Mouse (Mus musculus) urinary bladder, postnatal 25 days (tissue): Measurements from ENCODE around the gene Mybpc1.
A peak's percentile ranks its signal among the peaks of the same experiment; 100 is the strongest.
"Not testable (repeated sequence)": the region's sequence is repeated elsewhere in the genome, so short reads cannot be mapped to it uniquely, and the experiment has no call there.

Experiments used
- DNase-seq: peaks from one replicate; pipeline ENCODE4 v3.0.0; 2022; ENCODE audit warnings: low spot score

The Mybpc1 gene

DNA sequence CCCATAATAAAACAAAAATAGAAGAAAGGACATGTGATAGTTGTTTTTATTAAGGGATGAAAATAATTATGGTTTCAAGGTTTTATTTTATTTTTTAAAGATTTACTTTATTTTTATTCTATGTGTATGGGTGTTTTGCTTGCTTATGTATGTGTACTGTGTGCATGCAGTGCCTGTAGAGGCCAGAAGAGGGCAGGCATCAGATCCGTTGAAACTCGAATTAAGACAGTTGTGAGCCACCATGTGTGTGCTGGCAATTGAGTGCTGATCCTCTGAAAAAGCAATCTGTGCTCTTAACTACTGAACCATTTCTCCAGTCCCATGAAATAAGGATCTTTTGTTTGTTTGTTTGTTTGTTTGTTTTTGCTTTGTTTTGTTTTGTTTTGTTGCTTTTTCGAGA lies 54.7 kb downstream of the Mybpc1 start:
- no peak for DNase-seq

DNA sequence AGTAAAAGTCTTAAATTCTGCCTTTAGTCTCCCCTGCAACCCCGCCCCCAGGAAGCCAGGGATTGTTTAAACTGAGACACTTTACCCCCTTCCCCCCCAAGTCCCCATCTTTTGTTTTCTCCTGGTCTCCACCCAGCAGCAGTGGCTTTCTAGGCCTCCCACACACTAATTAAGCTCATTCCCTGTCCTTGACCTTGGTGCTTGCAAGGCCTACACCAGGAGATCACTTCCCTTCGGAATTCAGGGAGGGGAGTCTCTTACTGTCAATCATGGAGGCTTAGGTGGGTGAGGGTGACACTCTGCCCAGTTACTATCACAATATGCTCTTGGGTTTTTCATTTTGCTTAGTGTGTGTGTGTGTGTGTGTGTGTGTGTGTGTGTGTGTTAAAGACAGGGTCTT lies 57.3 kb downstream of the Mybpc1 start:
- DNase-seq = no peak

DNA sequence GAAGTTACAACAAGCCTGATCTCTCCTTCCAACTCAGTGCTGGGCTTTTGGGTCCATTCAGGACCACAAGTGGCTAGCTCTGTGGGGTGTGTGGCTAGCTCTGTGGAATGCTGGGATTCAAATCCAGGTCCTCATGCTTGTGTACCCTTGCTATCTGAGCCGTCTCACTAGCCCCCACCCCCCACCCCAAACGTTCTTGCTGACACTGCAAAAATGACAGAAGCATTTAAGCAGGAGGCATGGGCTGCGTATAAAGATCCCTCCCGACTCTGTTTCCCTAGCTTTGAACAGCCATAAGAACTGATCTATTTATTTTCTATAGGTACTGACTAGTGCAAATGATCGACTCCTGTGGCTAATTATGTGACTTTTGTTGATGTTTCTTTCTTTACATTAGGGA lies 74.3 kb downstream of the Mybpc1 start:
- no peak for DNase-seq

DNA sequence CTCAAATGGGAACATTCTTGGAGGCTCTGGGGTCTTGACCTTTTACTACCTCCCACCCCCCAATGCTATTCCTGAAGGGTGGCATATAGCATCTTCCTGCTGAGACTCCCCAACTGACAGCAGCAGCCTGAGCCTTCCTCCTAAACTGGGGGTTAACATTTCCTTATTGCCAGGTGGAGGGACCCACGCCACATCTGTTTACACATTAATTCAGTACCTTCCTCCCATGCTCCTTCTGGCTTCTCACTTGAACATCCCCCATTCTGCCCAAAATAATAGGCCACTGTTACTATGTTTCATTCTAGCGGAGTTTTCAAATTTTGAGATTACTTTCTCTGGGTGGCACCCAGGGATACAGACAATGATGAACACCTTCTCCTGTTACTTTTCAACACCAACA lies 80.9 kb downstream of the Mybpc1 start:
- no peak for DNase-seq

DNA sequence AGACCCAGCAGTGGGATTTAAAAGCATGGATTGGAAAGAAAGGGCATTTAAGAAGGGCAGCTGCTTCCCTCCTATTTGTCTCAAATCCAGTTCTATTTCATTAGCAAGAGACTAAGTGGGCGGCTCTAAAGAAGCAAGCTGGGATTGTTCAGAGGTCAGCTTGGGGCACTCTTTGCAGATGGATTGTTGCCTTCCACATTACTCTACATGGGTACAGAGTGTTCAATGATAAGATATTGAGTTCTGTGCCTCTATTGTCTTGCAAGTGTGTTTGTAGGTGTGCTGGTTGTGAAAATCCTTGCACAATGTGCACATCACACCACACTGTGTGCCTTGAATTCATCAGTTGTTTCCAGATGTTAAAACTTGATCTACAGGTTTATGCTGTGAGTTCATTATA lies 81.7 kb downstream of the Mybpc1 start:
- no peak for DNase-seq

DNA sequence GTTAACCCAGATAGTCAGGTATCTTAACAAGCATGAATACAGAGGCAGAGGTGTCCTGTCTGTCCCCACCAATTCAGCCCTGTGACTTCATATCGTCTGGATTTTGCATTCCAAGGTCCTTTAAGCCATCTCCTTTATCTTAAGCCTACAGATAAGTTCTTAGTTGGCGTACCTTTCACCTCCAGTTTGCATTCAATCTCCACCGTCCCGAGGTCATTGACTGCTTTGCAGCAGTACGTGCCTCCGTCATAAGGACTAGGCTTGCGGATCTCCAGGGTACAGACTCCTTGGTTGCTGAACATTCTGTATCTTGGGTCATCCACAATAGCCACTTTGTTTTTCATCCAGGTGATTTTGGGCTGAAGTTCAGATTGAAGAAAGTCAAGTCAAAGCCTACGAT lies 82.2 kb downstream of the Mybpc1 start:
- no peak for DNase-seq

DNA sequence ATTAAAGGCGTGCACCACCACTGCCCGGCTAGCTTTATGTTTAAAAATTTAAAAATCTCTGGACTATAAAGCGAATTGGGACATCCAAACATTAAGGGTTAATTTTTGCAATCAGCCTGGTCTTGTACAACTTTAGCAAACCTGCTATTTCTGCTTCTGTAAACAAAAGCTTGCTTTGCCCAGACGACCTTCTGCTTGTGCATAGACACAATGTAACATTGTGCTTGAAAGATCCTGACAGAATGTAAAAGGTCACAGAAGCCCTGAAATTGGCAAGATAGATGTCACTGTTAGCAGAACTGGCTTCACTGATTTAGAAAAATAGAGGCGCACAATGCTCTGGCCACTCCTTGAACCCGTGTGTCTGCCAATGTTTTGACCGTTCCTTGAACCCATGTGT lies 89.9 kb downstream of the Mybpc1 start:
- DNase-seq = not testable (repeated sequence)

DNA sequence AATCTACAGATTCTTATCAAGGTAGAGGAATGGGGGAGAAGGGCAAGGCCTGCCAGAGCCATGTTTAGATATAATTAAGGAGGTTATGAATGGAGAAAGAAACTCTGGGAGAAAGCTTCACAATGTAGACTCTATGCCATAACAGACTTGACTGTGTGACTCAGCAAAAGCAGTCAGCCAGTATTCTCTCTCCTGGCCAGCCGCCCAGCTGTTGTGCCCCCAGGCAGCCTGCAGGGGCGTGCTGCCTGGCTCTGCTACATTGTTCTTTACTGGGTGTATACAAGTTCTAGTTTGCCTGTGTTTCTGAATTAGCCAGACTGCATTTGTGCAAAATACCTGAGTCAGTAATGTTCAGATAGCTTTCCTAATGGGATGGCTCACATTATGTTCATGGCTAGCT lies 90.5 kb downstream of the Mybpc1 start:
- peak; percentile 43 for DNase-seq

DNA sequence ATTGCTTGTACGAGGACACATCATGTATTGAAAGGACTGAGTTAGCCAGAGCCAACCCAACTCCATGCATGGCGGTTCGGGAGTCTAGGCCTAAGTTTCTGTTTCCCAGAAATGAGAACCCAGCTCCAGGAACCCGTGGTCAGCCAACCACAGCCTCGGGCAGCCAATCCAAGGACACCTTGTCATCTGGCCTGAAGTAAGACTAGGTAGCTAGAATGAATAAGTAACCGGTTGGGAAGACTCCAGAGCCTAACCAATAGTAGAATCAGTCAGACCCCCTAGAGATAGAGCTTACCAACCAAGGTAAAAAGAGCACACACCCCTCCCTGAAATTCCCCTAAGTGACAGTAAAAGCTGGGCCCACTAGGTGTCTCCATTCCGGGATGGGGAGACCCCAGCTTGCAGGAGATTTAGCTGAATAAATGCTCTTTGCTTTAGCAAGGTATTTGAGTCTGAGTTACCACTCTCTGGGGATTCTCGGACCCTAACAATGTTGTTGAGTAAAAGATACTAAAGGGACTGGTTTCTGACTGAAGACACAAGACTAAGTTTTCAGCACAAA lies 91.3 kb downstream of the Mybpc1 start:
- DNase-seq = no peak

DNA sequence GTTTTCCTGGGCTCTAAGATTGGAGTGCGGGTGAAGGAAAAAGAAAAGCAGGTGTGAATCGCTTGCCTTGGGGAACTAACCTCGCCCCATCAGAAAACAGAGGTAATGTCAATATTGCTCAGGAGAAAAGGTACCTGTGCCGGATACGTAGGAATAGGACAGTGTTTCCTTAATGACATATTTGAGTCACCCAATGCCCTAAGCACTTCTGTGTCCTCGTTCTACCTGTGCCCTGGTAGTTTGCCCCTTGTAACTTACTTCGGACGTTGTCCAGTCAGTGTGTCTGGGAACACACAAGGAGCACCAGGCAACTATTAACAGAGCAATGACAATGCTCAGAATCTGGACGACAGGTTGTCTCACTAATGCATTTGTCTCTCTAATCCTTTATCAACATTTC lies 93.6 kb downstream of the Mybpc1 start:
- no peak for DNase-seq

DNA sequence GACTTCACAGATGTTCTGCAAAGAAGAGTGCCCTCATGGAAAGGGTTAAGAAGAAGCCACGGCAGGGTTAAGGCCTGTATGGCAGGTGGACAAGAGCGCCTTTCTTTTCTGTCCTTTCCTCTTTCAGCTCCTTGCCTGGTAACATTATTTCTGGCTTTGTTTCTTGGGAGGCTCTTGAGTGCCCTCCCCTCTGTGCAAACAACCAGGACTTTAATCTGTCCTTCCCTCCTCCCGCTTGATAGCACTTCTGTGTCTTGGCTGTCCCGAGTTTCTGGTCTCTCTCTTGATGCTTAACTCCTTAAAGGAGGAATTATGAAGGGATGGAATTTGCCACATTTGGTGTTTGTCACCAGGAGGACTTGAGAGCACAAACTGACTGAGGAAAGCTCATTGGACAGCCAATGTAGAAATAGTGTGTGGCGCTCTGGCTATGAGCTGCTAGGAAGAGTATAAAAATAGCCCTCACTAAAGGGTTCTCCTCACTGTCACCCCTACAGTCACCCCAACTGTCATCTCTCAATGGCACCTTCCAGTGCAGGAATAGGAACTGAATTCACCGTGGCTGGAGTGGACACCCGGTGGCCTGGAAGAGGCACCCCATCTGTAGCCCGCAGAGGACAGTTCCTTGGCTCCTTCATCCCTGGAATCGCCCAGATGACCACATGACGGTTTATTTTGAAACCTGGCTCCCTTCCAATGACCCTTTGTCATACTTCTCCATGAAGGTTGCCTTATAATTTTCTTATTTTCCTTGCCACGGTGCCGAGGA lies 94.3 kb downstream of the Mybpc1 start:
- no peak for DNase-seq

DNA sequence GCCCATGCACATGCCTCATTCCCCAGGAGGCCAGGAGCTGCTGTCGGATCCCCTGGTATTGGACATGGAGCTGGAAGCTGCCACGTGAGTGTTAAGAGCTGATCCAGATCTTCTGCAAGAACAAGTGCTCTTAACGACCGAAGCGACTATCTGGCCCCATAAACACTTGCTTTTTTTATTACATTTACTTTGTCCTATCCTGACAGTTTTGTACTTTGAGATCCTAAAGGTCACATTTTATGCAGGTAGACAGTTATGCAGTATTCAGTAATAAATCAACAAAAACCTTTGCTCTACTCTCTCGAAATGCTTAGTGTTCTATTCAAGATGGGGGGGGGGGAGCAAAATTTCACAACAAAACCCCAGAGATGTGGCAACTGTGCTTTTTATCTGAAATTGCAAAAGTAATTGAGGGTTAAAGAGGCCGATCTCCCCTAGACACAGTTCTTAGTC lies 97.2 kb downstream of the Mybpc1 start:
- DNase-seq = no peak

DNA sequence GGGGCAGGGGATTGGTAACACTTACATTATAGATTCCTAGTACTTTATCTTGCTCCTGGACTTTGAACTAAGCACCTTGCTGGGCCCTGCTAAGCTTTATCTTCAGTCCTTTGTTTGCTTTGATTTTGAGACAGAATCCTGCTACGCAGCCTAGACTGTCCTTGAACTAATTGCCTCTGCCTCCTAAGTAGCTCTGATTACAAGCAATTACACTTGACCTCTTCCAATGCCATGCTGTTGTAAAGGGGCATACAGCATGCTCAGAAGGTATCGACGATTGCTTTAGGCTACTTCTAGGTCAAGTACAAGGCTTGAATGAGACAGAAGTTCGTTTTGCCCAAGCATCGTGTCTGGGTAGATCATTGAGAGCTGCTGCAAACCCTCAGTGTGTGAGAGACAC lies 99.7 kb downstream of the Mybpc1 start:
- DNase-seq = no peak

DNA sequence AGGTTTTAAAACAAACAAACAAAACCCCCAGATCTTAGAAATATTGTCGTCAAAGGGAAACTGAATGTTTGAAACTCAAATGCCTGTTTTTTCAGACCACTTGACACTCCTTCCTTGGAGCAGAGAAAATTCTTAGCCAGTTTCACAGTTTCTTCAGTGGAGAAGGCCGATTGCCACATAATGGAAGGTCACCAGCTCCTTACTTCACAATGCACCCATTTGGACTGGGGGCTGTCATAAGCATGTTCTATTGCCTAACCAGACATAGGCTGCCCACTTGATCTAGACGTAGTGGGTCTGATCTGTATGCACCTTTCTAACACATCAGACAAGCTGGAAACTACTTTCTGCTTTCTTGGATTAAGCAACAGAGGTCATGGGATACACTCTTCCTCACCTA lies 100.5 kb downstream of the Mybpc1 start:
- no peak for DNase-seq

DNA sequence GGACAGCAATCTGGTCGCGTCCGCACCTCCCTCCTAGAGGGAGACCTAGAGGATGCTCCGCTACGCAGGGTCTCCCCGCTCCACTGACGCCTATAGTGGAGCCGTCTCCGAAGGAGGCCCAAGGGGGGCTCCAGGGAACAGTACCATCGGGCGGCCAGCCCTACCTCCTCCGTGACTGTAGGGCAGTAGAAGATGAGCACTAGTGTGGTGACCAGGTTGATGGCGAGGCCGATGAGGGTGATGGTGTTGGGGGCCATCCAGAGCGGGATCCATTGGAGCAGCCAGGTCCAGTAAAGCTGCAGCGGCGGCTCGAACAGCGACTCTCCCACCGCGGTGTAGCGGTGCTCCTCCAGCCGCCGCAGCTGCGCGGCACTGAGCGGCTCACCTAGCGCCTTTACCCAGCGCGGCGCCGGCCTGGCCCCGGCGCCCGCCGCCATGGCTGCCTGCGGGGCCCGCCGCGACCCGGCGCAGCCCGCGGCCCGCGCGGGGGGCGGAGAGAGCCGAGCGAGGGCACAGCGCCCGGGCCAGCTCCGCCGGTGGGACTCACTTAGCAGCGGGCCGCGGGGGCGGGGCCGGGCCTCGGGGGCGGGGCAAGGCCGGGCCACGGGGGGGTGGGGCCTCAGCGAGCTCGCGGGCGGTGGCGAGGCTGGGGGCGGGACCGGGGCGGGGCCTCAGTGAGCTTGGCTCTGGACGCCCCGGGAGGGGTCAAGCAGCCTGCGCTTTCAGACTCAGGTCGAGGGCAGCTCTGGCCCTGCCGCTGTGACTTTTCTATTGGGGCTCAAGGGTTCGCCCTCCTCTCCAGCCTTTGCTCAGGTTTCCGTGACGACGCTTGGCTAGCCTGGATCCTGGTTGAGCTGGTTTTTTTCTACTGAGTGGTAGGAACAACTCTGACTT lies 101.3 kb downstream of the Mybpc1 start, which contains the start of gene Chpt1:
Gene Chpt1 (minus strand): TSS at position 653 of the 894 bp plus-strand sequence.
- DNase-seq = peak; percentile 88

DNA sequence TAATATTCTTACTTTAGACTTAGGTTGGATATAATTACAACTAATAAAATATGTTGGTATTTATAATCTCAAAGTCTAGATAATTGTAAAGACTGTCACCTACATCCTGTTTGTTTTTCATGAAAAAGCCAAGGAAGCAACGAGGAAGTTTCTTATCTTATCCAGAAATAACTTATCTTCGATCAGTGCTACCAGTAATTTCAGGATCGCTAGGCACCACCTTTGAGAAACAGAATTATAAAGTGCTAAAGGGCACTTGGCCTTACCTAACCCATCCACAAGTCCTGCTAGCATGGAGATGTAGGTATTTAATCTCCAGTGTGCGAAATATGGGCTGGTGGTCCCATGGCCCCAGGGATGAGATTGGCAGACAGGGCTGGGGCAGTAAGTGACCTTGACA lies 102.0 kb downstream of the Mybpc1 start:
- no peak for DNase-seq

DNA sequence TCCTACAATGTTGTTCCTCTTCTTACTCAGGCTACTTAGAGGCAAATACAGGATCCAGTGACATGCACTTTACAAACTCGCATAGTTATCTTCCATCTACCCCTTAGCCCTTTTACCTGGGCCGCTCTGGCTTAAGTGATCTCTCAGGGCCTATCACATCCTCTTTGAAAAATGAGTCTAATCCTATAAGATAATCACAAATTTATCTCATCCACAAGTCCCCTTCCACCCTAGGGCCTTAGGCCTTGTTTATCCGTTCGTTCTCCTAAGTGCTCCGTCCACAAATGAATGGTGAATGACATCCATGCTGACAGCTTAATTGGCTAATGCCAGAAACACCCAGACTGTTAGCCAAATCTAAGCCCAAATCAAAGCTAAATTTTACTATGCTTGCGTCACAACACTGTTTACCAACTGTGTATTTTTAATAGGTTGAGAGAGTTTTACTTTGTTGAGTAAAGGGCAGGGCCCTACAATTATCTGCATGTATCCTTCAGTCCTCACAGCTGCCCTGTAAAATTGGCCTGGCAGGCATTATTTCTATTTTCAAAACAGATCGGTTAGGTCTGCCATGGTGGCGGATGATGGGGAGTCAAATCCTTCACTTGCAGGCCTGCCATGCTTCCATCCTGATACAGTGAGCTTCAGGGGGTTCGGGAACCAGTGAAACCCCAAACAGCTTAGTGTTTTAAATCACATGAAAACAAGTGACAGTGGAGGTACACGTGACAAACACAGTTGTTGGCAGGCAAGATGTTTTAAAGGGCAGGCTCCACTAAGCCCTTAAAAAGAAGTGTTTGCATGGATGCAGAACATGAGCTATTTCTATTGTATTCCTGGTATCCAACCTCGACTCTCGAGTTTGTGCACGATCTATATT lies 102.8 kb downstream of the Mybpc1 start:
- no peak for DNase-seq

DNA sequence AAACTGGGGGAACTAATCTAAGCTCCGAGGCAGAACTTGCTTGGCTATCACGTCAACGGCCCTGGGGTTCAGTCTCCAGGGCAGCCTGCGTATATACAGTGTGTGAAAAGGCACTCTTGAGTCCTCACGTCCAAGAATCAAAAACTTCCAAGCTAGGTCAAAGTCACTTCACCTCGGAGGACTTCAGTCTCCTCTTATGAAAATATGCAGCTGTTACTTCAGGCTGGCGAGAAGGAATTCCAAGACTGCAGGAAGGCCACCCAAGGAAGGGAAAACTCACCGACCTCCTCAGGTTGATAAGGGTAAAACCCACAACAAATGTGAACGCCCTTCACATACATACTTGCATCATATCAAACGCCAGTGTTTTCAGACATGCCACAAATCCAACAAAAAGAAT lies 103.6 kb downstream of the Mybpc1 start:
- DNase-seq = no peak

DNA sequence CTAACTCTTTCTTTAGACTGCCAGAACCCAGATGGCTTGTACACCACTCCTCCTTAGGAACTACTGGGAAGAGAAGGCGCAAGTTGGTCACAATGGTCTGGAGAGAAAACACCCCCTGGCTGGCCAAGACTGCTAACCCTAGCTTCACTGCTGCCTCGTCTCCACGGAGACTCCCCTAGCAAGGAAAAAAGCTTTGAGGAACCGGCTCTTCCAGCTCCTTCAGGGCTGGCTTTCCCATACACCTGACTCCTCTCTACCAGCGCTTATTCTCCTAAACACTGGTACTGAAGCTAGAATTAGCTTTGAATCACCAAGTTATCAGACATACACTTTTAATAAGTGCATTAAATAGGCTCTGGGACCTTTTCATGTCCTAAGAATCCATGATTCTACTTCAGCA lies 105.0 kb downstream of the Mybpc1 start:
- no peak for DNase-seq

DNA sequence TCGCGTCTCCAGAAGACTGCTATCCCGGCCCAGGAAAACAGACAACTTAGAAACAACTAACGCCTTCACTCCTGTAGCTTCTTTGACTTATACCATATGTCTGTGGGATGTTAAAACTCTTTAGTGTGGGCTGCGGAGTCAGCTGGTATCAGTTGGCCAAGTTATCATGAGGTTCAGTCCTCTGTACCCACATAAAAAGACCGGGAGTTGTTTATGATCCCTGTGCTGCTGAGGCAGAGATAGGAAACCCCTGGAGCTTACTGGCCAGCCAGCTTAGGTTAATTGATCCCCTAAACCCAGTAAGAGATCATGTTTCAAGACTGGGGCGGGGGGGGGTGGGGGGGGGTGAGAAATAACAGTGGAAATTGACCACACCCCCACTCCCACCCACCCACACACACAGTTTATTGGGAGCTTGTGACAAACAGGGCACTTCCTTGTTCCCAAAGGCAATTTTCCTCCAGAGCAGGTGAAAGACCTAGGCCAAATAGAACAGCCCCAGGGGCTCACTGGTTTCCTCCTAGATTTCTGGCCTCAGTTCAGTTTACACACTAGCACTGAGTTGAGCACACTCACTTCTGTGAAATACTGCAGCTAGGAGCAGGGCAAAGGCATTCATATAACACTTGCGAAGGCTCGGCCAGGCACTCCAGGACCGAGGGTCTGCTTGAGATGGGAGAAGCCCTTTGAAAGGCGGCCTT lies 107.9 kb downstream of the Mybpc1 start:
- DNase-seq = no peak

DNA sequence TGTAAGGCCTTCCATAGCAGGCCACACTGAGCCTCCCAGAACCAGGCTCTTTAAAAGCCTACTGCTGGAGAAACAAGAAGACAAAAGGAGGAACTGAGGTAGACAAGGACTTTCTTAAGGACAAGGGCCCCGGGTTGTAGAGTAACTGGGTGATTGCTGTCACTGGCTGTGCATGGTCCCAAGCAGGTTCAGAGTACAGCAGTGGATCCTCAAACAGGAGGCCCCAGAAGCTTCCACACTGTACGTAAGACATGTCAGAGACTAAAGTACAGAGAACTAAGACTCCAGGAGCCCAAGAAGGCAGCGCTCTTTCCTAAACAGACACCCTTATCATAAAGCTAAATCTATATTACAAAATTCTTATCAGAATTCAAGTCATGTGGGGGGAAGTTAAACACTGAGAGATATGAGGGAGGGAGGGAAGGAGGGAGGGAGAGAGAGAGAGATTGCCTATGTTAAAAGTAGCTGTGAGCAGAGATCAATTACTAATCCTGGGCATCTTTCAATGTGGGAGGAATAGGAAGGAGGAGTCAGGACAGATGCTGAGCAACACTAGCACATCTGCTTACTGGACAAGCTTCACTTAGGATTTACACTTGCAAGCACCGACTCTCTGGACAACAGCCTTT lies 109.9 kb downstream of the Mybpc1 start:
- no peak for DNase-seq
